Mouse (Mus musculus) right cerebral cortex, postnatal 36 days (tissue): ENCODE measurements around the gene Zbtb42.

Experiments used
- DNase-seq, 2 experiments: peaks; one replicate each; pipeline ENCODE4 v3.0.0; 2022; ENCODE audit warnings: low spot score in 2 of 2, mixed read lengths in 1 of 2

Gene Zbtb42

DNA sequence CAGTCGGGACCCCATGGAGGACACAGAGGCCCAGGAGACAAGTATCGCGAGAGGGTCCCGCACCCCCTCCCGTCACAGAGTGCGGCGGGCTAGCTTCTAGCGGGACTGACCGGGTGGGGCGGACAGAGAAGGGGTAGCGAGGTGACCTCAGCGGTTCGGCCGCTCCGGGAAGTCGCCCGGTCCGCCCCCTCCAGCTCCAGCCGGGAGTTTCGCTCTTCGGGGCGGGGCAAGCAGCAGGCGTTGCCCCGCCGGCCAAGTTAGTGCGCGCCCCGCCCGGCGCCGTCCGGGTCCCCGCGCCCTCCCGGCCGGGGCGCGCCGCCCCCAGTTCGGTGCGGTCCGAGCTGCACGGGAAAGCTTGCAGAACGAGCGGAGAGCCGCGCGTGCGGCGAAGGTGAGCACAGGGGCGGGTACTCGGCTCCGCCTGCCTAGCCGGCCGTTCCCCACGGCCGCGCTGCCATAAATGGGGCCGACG lies at the start of gene Zbtb42:
Gene Zbtb42 (plus strand): TSS at position 274 of the 472 bp plus-strand sequence.
- DNase-seq: no peak

DNA sequence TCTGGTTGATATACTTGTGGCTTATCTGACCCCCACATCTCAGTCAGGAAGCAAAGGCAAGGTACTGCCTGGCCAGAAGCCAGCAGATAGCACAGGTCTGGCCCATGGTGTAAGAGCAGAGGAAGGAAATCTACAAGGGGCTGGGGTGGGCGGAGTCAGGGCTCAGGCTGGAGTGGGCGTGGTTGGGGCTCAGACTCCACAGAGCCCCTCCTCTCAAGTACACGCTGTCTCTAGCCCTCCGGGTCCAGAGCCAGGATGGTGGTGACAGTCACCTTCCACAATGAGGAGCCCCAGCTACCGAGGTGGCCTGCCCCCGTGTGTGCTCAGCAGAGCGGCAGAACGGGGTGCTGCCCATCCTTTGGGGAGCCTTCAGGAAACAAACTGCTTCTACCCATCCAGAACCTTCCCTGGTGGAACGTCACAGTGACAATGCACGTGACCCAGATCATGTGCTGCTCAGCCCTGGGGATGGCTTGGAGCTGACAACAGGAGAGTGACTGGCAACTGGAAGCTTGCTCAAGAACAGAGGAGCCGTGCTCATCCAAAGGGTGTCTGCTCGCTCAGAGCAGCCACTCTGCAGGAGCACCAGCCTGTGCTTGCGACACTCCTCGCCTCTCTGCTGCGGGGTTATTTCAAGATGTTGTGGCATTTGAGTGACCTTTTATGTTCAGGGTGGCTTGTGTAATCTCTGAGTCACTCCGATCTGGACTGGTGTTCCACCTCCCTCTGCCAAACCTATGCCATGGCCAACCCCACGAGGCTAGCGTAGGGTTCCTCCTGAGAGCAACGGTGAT lies 49.5 kb upstream of the Zbtb42 start:
- no peak for DNase-seq

DNA sequence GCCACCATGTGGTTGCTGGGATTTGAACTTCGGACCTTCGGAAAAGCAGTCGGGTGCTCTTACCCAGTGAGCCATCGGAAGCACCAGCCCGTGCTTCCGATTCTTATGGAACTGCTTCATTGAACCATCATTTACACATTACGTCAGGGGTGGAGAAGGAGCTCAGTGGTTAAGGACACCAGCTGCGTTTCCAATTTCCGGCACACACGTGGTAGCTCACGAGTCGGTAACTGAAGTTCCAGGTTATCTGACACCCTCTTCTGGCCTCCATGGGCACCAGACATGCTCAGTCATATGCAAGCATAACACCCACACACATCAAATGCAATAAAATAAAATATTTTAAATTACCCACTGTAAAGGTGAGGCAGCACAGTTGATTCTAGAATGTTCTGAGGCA lies 48.6 kb upstream of the Zbtb42 start:
- DNase-seq: no peak

DNA sequence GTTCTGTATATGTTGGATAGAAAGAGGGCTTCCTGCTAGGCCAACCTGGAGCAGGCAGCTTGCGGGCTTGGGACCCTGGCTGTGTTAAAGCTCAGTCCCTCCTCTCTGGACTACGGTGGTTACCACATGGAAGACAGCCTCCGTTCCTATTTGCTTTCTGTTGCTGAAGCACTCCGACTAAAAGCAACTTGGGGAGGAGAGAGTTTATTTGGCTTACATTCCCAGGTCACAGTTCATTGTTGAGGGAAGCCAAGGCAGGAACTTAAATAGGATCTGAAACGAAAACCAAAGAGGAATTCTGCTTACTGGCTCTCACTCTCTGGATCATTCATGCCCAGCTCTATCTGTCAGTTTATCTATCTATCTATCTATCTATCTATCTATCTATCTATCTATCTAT lies 47.8 kb upstream of the Zbtb42 start:
- DNase-seq: no peak

DNA sequence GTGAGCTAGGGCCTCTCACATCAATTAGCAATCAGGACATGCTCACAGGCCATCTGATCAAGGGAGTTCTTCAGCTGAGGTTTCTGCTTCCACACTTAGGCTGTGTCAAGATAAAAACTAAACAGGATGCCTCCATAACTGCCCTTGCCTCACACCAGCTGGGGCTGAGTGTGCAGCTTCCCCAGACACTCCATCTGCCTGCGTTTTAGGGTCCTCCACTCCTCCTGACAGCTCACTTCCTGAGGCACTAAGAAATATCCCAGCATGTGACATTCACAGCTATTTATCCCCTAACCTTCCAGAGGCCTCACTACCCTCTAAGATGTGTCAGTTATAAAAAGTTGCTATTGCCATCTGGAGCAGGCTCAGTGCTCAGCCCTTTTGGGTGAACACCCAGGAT lies 47.2 kb upstream of the Zbtb42 start:
- no peak for DNase-seq

DNA sequence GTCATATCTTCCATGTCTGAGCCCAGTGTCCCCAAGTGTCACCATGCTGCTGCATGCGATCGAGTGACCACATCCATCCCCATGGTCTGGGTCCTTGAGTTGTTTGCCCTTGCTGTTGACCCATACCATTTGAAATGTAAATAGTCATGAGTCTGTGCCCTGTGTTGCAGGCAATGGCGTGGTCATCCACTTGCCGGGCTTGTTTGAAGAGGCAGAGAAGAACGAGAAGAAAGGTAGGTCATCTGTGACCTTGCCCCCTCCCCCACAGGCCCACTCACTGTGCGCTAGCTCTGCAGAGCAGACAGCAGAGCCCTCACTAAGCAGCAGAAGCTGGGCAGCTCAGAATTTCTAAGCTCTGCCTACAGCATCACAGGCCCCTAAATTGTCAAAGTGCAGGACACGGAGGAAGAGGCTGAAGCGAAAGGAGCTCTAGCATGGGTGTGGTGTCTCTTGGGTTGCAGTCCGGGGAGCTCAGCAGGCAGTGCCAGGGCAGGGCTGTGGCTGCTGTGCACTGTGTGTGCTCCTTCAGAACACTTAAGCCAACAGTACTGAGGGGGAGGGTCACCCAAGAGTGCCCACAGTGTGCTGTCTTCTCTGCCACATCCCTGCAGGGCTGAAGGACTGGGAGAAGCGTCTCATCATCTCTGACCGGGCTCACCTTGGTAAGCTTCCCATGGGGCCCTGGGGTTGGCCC lies 46.4 kb upstream of the Zbtb42 start:
- DNase-seq: no peak

DNA sequence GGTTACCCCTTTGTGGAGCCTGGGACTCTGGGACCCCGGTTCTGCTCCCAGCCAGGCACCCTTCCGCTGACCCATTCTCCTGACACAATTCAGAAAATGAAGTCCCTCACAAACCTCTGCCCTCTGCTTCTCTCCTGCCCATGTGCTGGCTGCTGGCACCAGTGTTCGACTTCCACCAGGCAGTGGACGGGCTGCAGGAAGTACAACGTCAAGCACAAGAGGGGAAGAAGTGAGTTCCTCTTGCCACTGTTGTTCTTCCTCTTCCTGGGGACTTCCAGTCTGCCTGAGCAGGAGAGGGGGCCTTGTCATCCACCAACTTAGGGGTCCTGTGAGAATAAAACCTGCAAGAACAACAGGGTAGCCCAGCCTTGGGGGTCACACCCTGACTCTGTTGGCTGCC lies 45.7 kb upstream of the Zbtb42 start:
- DNase-seq: no peak

DNA sequence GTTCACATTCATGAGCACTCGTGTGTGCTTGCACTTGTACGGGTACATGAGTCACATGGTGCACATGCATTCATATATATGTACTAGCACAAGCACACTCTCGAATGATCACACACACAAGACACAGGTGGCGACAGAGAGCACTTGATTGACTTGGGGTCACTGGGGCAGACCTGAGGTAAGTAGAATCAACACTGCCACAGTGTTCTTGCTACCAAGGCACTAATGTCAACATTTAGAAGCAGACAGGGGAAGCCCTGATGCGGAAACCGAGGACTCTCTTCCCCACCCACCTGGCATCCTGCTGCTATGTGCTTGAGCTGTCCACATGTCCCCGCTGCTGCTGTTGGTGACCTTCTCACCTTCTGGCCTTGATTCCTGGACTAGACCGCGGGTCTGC lies 44.9 kb upstream of the Zbtb42 start:
- no peak for DNase-seq

DNA sequence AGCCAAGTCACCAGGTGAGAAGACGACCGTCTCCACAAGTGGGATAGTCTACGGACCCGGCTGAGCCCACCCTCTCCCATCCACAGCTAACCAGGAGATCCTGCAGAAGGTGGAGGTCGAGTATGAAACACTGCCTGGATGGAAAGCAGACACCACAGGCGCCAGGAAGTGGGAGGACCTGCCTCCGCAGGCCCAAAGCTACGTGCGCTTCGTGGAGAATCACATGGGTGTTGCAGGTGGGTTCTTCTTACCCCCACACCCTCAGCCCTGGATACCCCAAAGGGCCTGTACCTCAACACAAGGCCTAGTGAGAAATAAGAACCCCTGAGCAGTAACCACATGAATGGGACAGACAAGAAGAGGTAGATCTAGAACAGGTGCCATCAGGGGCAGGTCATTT lies 39.1 kb upstream of the Zbtb42 start:
- DNase-seq: no peak

DNA sequence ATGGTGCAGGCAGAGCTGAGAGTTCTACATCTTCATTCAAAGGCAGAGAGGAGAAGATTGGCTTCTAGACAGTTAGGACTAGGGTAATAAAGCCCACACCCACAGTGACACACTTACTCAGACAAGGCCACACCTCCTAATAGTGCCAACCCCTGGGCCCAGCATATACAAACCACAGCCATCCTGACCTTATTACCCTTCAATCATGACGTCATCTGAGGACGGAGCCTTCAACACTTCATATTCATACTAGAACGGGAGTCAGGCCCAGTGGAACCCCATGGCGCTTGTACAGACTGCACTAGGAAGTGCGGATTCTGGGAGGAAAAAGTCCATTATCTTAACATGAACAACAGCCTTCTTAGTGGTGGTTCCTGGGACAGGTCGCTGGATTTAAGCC lies 35.5 kb upstream of the Zbtb42 start:
- no peak for DNase-seq

DNA sequence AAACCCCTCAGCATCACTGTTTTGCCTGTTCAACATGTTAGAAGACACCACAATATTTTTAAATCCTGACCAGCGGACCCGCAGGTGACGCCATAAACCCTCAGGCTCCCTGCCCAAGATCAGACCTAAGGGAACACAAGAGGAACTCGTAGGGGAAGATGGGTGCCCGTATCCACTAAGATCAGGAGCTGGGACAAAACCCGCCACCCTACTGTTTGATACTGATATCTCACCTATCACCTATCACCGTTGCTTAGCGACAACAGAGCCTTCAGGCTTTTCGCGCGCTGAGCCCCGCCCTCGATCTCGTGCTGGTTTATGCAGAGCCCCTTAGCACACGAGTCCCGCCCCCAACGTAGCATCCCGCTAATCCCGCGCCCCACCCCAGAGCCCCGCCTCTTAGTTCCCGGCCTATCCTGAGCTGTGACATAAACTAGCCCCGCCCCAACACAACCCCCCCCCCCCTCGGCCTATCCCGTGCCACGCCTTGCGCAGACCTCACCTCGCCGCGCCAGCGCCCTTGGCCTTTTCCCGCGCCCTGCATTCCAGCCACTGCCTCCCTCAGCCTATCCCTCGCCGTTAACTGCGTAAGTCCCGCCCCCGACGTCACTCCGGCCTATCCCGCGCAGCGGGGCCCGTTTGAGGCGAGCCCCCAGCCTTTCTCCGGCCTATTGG lies 34.3 kb upstream of the Zbtb42 start, which contains the start of gene Siva1:
Gene Siva1 (plus strand): TSS at position 500 of the 675 bp plus-strand sequence.
- DNase-seq: peak; percentile 97

DNA sequence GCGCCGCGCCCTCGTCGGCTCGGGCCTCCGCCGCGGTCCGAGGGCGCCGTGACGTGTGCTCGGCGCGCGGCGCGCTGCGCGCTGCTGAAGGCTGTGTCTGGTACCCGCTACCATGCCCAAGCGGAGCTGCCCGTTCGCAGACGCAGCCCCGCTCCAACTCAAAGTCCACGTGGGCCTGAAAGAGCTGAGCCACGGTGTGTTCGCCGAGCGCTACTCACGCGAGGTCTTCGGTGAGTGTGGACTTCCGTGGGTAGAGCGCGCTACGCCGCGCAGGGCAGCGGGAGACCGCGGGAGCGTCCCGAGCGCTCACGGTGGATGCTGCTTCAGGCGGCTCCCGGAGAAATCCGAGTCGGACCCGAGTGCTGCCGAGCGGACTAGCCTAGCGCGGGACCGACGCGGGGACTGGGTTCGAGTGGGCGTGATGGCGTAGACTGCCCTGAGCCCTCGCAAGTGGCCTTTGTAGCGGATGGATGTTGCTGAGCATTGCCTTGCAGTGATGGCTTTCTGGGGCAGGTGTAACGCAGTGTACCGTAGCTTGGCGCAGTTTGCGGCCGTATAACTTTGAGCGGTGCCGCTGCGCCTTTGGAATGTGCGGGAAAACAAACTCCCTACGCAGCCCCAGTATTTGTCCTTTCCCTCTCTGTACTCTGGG lies 33.6 kb upstream of the Zbtb42 start:
- DNase-seq: peak; percentile 32 to 38

DNA sequence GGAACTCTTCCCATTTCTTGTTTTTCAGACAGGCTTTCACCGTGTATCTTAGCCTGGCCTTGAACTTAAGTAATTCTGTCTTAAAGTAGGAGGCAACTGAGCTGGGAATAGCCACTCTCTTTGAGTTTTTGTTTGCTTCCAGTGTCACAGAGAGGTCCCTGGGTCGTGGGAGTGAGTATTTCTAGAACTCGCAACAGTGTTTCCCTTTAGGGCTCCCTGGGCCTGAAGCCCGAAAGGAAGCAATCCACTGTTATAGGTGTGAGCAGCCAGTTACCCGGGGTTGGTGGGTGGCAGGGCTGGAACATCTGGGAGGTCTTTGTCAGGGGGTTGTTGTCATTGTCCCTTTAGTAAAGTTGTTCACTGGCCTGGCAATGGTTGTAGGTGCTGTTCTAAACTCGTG lies 32.5 kb upstream of the Zbtb42 start:
- no peak for DNase-seq

DNA sequence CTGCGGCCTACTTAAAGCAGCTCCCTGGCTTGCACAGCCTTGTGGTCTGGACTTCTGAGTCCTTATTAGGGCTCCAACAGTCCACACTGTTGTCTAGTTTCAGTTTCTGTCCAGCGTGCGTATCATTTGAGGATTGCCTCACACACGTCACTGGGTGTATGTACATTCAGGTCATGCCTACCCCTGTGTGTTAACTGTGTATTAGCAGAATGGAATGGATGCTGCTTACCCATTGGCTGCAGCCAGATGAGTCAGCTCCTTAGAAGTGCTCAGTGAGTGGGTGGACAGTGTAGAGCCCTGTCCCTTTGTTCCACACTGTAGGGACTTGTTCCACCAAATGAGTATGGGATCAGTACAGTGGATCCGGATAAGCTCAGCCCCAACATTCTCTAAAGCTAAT lies 30.5 kb upstream of the Zbtb42 start:
- DNase-seq: no peak

DNA sequence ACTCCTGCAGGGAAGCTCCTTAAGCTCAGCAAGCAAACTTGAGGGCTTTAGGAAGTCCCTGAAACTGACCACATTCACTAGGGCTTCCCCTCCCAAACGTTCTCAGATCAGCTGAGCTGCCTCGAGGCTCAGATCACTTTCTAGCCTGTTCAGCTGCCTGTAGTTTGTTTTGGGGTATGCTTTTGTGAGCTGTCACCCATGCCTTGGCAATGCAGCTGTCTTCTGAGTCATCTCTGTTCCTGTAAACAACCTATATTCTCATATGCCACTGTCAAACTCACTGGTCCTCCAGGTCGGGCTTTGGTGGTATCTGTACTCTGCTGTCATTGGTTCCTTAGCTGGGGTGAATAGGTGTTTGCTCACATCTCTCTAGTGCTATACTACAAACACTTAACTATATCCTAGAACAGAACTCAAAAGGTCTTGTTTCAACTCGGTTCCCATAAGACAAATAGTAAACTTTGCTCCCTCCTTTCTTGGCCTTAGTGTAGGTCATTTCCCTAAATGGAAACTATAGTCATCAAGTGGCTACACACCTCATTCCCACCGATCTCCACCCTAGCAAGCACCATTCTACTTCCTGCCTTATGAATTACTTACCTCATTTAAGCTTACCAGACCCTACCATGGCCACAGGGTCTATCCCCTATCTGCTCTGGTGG lies 26.7 kb upstream of the Zbtb42 start:
- no peak for DNase-seq

DNA sequence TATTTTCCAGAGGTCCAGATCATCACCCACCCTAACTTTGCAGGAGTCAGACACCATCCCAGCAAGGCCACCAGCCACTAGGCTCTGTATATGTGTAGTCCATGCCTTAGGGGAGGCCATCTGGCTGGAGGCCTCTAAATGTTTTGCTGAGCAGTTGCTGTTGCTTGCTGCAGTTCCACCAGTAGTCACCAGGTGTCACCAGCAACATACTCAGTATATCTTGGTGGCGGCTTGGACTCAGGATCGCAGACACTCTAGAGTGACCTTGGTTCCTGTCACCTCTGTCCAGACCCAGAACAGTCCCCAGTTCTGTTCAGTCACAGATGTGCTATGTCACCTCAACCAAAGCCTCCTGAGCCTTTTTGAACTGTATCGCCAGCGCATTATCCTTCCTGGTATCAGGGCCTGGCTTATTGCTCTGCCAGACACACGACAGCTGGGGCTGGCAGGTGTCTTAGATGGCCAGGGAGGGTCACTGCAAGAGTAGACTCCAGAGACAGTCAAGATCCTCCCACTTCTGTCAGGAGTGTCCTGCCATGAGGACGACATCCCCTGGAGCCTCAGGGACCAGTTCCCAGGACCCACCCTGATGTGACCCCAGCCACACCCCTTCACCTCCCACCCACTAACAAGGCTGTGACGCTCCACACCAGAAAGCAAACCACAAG lies 25.3 kb upstream of the Zbtb42 start:
- DNase-seq: peak; percentile 59 to 74

DNA sequence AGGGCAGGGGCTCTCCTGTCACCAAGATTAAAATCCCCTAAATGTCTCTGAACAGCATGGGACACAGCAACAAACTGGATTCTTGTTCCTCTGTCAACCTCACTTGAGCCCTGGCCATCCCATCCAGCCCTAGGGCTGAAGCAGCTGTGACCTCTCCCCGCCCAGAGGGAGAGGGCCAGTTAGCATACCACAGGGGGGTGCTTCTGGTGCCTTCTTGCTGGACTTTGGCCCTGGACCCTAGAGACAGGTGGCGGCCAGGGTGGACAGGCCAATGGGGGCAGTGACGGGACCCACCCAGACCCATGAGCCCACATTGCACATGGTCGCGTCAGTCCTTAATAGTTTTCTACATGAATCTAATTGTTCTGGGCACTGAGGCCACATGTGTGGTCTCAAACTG lies 24.6 kb upstream of the Zbtb42 start:
- no peak for DNase-seq

DNA sequence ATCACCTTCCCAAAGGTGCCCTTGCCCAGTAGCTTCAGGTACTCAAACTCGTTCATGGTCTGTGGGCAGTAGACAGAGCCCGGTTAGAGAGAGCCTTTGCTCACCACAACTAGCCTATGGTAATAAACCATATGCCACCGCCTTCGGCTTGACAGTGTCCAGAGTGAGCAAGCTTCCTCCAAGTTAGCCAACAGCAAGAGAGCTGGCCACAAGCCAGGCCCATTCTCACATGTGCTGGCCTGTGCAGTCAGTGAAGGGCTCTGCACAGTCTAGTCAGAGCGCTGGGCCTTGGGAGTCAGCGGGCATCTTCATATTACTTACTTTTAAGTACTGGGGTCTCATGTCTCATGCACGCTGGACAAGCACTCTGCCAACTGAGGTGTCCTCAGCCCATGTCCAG lies 20.0 kb upstream of the Zbtb42 start:
- no peak for DNase-seq

DNA sequence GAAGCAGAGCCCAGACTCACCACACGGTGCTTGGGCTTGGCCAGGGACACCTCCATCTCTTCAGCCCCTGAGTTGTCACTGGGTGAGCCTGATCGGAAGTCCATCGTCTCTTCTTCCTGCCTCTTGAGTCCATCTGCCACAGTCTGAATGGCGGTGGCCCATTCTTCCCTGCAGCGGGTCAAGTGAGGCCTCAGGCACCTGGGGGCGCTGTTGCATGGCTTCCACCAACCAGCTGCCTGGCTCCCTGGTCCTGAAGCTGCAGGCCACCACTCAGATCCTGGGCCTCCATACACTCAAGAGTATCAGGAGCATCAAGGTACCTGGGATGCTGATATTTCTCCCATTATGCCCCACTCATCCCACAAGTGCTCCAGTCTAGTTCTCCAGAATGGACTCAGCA lies 19.5 kb upstream of the Zbtb42 start:
- DNase-seq: no peak

DNA sequence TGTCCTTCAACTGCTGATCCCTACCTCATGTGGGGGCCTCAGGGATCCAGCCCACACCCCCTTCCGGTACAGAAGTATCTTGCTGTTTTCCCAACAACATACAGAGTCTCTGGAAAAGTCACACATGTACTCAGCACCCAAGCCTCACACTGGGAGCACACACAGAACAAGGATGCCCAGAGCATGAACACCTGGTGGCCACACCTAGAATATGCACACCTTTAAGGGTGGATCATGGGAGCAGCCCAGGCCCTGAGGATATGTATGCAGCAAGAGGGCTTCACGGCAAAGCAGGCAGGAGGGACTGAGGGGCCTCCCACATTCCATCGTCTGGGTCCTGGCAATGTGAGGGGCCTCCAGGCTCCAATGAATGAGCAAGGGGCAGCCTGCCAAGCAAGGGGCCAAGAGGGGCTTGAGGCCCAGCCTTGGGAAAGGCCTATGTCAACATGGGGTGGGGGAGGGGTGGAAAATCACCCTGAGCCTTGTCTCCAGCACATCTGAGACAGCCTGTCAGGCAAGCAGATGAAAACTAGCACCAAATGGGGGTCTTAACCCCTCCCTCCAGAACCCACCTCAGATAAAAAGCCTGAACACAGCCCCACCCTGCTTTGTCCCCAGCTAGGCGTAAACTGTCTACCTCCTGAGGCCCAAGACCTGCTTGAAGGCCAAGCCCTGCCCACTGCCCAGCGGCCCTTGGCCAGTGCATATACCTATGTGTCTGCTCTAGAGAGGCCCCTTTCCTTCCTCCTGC lies 17.9 kb upstream of the Zbtb42 start:
- DNase-seq: no peak

DNA sequence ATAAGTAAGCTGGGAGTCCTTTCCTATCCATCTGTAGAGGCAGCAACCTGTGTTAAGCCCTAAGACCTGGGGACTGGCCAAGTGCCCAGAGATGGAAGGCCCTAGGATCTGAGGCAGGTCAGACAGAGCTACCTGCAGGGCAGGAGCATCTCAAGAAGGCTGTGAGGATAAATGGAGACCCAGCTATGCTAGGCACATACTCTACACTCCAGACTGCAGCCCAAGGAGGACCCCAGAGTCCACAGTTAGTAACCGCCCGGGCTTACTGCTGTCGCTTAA lies 17.4 kb upstream of the Zbtb42 start:
- no peak for DNase-seq
